Mouse (Mus musculus): ENCODE measurements around the gene Mief2.
A peak's percentile ranks its signal among the peaks of the same experiment; 100 is the strongest.

Gene Mief2

DNA sequence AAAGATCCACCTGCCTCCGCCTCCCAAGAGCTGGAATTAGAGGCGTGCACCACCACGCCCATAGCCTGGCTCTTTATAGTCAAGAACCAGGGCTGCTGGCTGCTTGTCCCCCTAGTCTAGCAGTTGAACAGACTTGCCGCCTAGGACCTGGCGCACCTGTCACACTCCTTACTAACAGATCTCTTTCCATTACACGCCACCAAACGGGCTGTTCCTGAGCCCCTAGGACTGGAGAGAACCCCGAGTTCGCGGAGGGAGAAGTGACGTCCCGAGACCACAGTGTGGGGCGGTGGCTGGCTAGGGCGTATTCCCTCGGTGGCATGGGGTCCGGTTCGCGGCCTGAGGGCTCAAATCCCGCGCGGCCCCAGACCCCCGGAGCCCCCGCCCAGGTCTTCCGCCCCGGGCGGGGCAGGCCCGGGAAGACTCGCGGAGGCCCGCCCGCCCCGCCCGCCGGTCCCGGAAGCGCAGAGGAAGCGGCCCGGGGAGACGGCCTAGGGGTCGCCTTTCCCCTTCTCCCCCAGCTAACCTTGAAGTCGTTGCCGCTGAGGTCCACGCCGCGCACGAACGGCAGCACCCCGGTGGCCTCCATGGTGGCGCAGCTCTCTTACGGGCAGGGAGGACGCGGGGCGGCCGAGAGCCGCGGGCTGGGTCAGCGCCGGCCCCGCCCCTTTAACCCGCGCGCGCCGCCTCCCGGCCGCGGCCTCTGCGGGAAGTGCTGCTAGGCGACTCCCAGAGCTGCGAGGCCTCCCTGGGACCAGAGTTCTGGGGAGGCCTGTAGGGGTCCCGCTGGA lies 1.4 kb upstream of the Mief2 start, which contains the start of gene Flii:
Gene Flii (minus strand): TSS at position 663 of the 791 bp plus-strand sequence.
- DNase-seq = peak; percentile 74

DNA sequence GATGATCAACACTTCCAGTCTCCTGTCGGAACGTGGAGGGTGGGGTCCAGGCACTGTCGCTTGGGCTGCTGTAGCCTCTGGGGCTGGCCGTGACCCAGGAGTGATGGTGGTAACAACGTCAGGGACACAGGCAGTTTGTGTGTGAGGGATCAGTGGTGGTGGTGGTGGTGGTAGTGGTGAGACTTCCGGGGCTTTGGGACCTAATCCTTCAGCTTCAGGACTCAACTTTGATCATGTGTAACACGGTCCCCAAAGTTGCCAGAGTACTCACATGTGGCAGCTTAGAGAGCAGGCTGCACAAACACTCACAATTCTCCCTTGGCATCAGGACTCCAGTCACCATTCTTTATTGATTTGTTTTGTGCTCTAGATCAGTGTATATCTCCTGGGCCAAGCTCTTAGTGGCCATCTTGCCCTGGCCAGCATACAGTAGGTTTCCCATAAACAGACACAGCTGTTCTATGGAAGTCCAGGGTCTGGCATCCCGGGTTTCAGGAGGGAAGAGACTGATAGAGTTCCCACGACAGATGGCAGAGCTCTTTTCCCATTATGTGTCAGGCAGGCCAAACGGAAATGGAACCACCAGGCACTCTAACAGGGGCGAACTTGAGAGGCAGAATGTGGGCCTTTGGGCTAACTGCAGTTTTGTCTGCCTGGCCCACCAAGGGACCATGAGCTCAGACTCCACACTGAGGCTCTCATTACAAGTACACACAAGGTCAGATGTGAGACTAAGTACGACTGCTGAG lies 632 bp upstream of the Mief2 start:
- no peak for DNase-seq

DNA sequence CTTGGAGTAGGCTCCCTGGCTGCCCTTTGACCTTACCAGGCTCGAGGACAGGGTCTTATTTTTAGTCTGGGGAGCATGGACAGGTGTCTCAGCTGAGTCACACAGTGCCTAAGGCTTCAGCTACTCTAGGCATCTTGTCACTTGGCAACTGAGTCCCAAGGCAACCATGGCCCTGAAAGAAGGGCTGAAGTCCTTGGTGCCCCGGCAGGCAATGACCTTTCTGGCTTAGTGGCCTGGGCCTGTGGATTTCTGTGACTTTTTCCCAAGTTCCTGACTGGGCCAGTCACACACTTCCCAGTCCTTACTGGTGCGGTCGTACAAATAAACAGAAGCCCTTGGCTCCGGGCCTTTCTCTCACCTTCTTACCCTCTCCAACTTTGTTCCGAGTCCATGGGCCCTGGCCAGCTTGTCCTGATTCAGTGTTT lies 1.0 kb downstream of the Mief2 start:
- peak; percentile 40 for DNase-seq

DNA sequence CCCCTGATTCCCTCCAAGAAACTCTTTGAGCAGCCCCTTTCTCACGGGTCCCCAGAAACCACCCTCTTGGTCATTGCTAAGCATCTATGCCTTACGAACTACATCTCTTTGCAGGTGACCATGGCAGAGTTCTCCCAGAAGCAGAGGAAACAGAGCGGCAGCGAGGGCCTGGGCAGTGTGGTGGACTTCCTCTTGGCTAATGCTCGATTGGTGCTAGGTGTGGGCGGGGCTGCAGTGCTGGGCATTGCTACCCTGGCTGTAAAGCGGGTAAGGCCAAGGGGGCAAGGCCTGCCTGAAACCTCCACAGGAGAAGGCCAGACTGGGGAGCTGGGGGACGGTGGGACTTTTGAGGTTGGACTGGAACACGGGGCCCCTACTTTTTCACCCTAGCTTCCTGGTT lies 2.0 kb downstream of the Mief2 start:
- DNase-seq = no peak

DNA sequence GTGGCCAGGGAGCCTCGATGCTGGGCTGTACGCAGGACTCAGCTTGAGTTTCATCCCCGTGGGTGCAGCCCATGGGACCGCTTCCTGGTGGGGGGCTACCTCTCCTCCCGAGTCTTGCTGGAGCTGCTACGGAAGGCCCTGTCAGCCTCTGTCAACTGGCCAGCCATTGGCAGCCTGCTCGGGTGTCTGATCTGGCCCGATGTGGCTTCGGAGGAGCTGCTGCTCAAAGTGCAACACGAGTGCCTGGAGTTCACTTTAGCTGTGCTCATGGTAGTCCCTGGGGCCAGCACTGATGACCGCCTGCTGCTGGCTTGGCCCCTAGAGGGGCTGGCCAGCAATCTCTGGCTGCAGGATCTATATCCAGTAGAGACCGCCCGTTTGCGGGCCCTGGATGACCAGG lies 3.1 kb downstream of the Mief2 start:
- DNase-seq = no peak

DNA sequence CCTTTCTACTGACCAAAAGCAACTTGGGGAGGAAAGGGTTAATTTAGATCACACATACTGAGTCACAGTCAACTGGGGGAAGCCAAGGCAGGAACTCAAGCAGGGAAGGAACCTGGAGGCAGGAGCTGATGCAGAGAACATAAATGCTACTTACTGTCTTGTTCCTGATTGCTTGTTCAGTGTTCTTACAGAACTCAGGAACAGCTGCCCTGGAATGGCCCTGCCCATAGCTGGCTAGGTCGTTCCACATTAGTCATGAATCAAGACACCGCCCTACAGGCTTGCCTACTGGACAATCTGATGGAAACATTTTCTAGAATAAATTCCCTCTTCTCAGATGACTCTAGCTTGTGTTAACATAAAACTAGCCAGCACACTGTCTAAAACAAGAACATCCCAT lies 6.0 kb downstream of the Mief2 start:
- no peak for DNase-seq

DNA sequence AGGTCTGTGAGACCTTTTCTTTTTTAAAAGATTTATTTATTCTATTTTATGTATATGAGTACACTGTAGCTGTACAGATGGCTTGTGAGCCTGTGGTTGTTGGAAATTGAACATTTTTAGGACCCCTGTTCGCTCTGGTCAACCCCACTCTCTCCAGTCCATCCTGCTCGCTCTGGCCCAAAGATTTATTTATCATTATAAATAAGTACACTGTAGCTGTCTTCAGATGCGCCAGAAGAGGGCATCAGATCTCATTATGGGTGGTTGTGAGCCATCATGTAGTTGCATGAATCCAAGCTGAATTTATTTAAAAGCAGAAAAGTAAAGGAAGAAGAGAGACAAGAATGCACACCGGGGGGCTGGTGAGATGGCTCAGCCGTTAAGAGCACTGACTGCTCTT lies 7.0 kb downstream of the Mief2 start:
- DNase-seq = no peak

DNA sequence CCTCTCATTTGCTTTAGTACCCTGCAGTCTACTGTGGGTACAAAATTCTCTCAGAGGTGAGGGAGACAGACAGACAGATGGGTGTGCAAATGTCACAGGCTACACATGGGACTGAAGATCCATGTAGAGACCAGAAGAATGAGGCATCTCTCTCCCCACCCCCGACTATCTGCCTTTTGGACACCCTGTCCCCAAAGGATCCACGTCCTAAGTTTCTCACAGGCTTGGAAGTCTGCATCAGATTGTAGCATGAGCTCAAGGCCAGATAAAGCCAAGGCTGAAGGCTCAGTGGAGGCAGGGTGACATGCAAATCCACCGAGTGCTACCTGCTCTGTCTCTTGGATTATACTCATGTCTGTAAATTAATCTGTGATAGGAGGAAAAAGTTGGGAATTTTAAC lies 8.3 kb downstream of the Mief2 start:
- DNase-seq = no peak

DNA sequence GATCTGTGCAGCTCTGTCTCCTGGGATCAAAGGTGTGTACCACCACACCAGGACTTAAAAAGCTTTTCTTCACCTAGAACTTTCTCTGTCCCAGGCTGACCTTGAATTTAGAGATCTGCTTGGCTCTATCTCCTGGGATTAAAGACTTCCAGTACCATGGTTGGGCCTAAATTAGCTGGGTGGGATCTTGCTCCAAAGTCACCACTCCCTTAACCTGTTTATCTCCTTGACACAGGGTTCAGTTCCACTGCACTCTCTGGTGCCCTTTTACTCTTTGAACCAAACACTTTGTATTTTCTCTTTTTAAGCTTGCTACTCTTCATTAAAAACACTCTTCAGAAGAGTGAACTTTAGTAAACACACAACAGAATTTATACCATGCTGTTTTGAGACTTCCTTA lies 9.3 kb downstream of the Mief2 start:
- DNase-seq = no peak

DNA sequence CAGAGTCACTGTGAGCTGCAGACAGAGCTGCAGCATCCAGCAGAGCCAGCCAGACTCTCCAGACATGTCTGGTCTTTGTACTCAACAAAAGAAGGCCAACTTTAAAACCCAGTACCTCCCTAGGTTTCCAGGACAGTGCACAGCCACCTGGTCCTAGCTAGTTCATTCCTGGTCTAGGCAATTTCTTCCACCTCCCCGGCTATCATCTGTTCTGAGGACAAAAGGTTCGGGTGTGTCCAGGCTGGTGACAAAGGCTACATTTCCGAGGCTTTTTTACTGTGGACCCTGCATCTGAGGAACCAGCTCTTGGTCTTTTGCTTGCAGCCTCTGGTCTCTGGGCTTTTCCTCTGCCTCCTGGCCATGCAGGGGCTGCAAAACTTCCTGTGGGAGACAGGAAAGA lies 12.1 kb downstream of the Mief2 start:
- DNase-seq = no peak

DNA sequence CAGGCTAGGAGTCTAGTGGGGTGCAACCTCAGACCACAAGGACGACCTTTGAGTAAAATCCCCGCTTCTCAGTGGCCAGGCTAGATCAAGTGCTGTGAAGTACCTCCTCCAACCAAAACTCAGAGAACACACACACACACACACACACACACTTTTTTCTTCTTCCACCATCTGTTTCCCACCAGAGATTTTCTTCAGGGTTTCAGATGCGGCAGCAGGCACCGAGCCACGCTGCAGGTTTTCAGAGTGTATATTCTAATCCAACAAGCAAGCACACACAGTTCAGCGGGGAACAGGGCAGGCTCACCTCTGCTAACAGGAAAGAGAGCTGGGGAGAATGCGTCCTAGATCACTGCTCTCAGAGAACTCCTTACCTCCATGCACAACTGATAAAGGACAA lies 27.4 kb downstream of the Mief2 start:
- DNase-seq = no peak

DNA sequence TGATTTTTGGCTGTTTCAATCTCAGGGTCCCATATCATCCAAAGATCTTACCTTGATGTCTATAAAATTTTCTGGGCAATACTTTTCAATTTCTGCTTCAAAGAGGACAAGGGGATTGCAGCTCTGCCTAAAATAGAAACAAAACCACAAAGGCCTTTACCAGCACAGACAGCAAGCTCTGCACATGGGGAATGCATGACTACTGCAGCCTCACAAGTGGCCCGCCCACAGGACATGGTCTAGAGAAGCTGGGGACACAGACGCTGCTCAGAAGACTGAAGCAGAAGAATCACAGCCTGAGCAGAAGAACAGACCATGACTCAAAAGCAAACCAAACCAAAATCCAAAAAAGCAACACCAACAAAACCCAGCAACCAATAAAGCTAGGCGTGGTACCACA lies 33.5 kb downstream of the Mief2 start:
- no peak for DNase-seq

DNA sequence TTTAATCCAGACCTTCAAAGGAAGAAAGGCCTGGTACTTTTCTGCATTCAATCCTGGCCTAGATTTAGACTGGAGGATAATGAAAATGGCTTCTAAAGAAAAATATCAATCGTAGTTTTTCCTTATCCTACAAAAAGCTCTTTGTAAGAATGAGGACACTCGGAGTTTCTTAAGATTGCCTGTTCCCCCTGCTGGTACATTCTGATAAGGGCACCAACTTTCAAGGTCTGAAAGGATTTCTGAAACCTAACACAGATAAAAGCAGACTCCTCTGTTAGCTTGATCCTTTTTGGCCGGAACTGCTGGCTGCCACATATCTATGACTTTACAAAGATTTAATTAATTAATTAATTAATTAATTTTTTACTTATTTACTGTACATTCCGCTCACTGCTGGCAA lies 38.8 kb downstream of the Mief2 start:
- no peak for DNase-seq

DNA sequence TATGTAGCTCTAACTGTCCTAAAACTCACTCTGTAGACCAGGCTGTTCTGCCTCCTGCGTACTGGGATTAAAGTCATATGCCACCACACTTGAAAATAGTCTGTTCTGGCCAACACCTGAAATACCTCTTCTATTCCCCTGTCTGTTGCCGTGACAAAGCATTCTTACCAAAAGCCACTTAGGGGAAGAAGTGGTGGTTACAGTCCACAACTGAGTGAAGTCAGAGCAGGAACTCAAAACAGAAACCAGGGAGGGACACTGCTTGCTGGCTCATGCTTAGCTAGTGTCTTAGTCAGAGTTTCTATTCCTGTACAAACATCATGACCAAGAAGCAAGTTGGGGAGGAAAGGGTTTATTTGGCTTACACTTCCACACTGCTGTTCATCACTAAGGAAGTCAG lies 41.1 kb downstream of the Mief2 start:
- no peak for DNase-seq

DNA sequence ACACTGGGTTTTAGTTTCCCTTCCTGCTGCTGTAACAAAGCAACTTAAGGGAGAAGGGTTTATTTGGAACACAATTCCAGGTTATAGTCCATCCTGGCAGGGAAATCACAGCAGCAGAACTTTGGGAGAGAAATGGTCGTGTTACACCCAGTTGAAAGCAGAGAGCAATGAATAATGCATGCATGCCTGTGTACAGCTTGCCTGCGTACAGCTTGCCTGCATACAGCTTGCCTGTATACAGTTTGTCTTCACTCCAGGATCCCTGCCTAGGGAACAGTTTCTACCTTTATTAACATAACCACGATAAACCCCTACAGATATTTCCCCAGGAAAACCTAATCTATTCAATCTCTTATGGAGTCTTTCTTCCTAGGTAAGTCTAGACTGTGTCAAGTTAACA lies 42.6 kb downstream of the Mief2 start:
- DNase-seq = no peak

DNA sequence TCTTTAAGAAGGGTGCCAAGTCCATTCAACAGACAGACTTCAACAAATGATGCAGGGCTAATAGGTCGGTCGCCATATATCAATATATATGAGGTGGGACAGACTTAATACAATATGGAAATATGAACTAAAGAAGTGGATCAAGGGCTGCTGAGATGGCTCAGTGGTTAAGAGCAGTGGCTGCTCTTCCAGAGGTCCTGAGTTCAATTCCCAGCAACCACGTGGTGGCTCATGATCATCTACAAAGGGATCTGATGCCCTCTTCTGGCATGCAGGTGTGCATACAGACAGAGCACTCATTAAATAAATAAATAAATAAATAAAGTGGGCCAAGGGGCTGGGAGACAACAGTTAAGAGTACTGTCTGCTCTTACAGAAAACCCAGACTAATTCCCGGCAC lies 44.0 kb downstream of the Mief2 start:
- DNase-seq = no peak

DNA sequence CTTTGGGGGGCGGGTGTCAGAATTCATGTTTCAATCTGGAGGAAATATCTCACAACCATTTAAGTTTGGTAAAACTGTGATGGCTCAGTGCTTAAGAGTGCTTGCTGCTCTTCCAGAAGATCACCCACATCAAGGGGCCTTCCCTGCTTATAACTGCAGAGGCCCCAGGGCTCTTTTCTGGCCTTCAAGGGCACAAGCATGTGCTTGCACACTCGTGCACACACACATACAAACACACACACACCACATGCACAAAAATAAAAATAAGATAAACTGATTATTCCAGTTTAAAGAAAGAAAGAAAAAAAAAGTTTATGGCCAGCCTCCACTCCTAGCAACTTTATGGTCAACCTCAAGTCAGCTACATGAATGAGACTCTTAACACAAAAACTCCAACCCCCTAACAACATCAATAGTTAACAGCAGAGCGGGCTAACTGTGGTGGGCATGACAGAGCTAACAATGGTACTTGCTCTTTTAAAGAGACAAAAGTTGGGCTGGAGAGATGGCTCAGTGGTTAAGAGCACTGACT lies 46.0 kb downstream of the Mief2 start:
- DNase-seq = no peak

DNA sequence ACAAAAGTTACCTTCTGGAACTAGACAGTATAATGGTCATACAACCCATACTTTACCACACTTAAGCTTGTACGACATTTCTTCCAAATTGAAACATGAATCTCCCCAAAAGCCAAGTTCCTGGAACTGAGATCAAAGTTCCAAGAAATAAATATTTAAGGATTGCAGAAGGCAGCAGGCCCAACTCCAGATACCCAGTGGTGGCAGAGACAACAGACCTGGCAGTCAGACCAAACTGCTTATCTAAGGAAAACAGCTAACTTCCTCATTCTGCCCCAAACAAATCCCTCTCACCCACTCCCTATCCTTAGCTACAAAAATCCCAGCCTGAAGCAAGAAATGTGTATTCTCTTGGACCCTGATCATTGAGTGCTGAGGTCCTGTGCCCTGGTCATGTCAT lies 46.6 kb downstream of the Mief2 start:
- DNase-seq = no peak

DNA sequence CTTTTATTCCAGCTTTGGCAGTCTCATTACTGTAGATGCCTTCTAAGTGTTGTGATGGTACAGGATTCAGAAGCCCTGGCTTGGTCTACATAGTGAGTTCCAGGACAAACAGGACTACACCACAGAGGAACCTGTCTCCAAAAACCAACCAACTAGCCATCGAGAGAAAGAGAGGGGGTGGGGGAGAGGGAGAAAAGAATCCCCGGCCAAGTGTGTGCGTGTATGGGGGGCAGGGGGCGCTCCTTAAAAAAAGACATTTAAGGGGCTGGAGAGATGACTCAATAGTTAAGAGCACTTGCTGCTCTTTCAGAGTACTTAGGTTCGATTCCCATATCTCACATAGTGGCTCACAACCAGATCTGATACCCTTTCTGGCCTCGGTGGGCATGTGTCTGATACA lies 47.4 kb downstream of the Mief2 start:
- DNase-seq = no peak

DNA sequence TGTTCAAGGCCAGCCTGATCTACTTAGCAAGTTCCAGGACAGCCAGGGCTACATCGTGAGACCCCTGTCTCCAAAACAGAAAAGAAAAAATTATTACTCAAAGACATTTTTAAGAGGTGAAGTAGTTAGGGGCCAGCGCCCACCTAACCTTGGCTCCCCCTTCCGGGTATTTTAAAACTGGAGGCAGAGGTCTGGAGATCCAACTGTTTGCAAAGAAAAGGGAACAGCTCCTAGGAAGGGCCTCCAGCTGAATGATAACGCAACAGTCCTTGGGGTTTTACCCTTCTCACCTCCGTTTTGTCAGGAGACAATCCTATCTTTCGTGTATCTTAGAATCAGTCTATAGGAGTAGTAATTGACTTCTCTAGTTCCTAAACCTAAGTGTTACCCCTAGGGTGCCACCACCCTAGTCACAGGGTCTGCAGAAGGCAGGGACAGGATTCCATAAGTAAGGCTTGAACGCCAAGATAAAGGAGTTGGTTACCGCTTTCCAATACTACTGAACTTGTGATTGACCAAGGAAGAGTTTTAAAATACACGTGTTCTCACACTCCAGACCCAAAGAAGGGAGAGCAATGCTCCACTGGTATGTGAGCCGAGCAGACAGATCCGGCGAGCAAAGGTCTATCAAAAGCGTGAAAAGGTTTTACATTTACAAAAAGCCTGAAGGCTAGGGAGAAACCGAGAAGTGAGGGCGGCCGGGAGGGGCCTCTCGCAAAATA lies 48.1 kb downstream of the Mief2 start:
- DNase-seq = peak; percentile 74

DNA sequence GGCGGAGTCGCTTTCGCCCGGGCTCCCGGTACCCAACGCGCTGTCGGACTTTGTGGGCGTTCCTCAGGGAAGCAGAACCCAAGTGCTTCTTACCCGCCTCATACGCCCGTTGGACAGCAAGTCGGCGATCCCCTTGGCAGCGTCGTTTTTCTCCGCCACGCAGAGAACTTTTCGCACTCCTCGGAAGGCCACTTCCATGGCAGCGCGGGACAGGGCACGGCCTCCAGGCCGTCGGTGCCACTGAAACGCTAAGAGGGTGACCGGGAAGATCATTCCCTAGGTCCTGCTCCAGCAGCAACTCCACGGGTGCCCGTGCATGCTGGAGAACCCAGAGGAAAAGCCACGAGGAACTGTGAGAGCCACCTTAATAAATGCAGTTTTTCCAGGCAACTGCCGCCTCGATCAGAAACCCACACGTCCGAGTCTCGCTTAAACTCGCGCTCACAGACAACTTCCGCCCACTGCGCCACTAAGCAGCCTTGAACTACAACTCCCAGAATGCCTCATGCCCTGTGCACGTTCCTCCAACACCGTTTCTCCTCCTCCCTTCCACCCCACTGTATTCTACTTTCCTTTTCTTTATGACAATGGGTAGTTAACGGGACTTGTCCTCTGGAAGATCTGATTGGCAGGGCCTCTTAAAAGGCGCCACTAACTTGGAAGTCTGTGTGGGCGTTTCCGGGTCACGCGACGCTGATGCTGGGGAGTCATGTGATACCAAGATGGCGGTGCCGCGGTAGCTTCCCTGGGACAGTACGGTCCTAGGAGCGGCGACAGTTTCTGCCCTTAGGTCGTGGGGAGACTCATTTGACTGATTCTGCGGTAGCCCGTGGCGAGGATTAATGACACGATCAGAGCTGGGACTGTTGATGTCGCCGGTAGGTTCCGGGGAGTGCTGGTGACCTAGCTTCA lies 48.9 kb downstream of the Mief2 start, which contains the start of the genes Top3a and Smcr8:
Gene Top3a (minus strand): TSS at position 537 of the 912 bp plus-strand sequence.
Gene Smcr8 (plus strand): TSS at position 696 of the 912 bp plus-strand sequence.
- peak; percentile 87 for DNase-seq

DNA sequence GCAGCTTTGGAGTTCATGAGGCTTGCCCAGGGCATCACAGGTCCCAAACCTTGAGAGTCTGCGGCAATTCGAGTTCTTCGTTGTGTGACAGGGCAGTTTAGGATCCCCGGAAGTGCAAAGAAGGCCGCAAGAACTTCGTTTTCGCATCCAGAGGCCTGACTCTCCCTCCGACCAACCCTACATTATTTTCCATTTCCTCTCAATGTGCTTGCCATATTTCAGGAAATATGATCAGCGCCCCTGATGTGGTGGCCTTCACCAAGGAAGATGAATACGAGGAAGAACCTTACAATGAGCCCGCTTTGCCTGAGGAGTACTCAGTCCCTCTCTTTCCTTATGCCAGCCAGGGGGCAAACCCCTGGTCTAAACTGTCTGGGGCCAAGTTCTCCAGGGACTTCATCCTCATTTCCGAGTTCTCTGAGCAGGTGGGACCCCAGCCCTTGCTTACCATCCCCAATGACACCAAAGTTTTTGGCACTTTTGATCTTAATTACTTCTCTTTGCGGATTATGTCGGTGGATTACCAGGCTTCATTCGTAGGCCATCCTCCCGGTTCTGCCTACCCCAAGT lies 49.7 kb downstream of the Mief2 start:
- no peak for DNase-seq
